Mouse (Mus musculus): ENCODE measurements around the gene Pdxdc1. TPM values are rescaled to one million over a fixed set of nuclear protein-coding genes. Genes with fewer than 3 reads are reported as not detected.

The Pdxdc1 gene
- polyA plus RNA-seq, 1 experiment from 2014 or later: 86.5 TPM

GRCm38 (mm10) chr16:13920093-13920492 lies 17.2 kb upstream of the Pdxdc1 start:
- 90% methylated on average over 5 of the region's 5 CpGs for WGBS
- no peak for DNase-seq (ENCODE audit: low spot score)
- Histone ChIP-seq H3K27me3 (ENCODE audit: low read depth, poor library complexity, severe bottlenecking) (no peaks in the 10 kb centered on the region), H3K36me3 (no peaks in the 10 kb centered on the region), H3K4me1 (no peaks in the 10 kb centered on the region), H3K4me3 (no peak overlapping the region), H3K27ac (no peak overlapping the region), H3K9me3 (replicated peaks) (no peaks in the 10 kb centered on the region)

DNA sequence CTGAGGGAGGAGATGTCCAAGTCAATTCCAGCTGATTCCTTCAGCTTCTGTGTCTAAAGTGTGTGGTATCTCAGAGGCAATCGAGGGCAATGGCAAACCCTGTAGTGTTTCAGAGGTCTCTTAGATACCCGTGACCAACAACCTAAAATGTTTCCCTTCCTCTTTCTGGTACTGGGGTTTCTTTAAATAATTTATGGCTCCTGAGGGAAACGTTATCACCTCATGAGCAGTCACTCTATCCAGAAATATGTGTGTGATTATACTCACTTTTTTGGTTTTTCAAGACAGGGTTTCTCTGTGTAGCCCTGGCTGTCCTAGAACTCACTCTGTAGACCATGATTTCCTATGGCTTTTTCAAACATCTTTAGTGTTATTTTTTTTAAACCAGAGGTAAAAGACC lies 4.4 kb upstream of the Pdxdc1 start:
- H3K4me1 ChIP-seq: 0 out of 2 replicates have a peak, but pooled peaks cover 3% of the 10 kb centered on the region
- no peaks in the 10 kb centered on the region for H3K36me3 ChIP-seq
- no peaks in the 10 kb centered on the region for H3K27me3 ChIP-seq (ENCODE audit: low read depth, poor library complexity, severe bottlenecking)
- H3K27ac ChIP-seq: no peak overlapping the region
- no peak overlapping the region for H3K4me3 ChIP-seq
- WGBS: 84% methylated on average over 3 of the region's 3 CpGs
- no peaks in the 10 kb centered on the region for H3K9me3 ChIP-seq (replicated peaks)
- no peak for DNase-seq (ENCODE audit: low spot score)

DNA sequence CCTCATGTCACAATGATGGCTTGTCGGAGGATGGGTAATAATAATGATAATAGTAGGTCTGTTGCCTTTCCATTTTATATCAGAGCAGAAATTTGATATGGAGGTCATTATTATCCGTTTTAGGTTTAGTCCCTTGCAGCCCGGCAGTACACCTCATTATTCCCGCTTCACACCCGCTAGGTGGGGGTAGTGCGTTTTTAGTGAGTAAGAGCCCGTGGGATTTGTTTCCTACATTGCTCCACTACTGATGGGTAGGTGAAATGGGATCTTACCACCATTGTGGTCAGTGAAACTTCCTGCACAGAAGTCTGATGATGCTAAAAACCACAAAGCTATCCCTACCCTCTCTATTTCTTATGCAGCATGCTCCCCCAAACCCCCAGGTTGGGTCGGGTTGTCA lies 557 bp upstream of the Pdxdc1 start:
- WGBS: 6% methylated on average over 8 of the region's 8 CpGs
- H3K27ac ChIP-seq: peak overlapping the region; percentile 90
- no peaks in the 10 kb centered on the region for H3K36me3 ChIP-seq
- H3K27me3 ChIP-seq (ENCODE audit: low read depth, poor library complexity, severe bottlenecking): no peaks in the 10 kb centered on the region
- no peaks in the 10 kb centered on the region for H3K9me3 ChIP-seq (replicated peaks)
- H3K4me3 ChIP-seq: peak overlapping the region; percentile 89
- H3K4me1 ChIP-seq: peaks cover 14% of the 10 kb centered on the region
- DNase-seq (ENCODE audit: low spot score): no peak

- no peak for DNase-seq (ENCODE audit: low spot score)
- Histone ChIP-seq H3K4me3 (peak overlapping the region; percentile 89), H3K27me3 (ENCODE audit: low read depth, poor library complexity, severe bottlenecking) (no peaks in the 10 kb centered on the region), H3K4me1 (peaks cover 14% of the 10 kb centered on the region), H3K9me3 (replicated peaks) (no peaks in the 10 kb centered on the region), H3K27ac (peak overlapping the region; percentile 90), H3K36me3 (no peaks in the 10 kb centered on the region)
- WGBS: under 1% methylated on average over 30 of the region's 30 CpGs
These were observed 517 bp downstream of the Pdxdc1 start for GRCm38 (mm10) chr16:13902397-13902831.

DNA sequence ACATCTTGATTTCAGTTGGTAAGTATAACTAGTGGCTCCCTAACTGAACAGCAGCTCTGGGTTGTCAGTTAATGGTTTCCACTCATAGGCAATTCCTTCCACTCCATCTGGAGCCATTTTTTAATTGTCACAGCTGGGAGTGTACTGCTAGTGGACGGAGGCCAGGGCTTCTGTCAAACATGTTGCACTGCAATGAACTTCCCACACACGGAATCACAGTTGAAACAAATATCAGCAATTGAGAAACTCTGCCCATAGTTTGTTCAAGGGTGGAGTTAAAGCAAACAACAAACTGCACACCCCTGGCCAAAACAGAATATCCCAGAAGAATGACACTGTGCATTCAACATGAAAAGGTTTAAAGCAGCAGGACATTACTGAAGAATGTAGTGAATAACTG lies 4.0 kb downstream of the Pdxdc1 start:
- H3K27me3 ChIP-seq (ENCODE audit: low read depth, poor library complexity, severe bottlenecking): no peaks in the 10 kb centered on the region
- H3K36me3 ChIP-seq: no peaks in the 10 kb centered on the region
- no peak overlapping the region for H3K27ac ChIP-seq
- DNase-seq (ENCODE audit: low spot score): no peak
- H3K4me1 ChIP-seq: peaks cover 24% of the 10 kb centered on the region
- no peak overlapping the region for H3K4me3 ChIP-seq
- H3K9me3 ChIP-seq (replicated peaks): no peaks in the 10 kb centered on the region
- 70% methylated on average over 2 of the region's 2 CpGs for WGBS

GRCm38 (mm10) chr16:13896357-13896756 lies 6.6 kb downstream of the Pdxdc1 start:
- WGBS: 89% methylated on average over 3 of the region's 3 CpGs
- Histone ChIP-seq H3K27ac (no peak overlapping the region), H3K4me3 (no peak overlapping the region), H3K4me1 (peaks cover 16% of the 10 kb centered on the region), H3K27me3 (ENCODE audit: low read depth, poor library complexity, severe bottlenecking) (no peaks in the 10 kb centered on the region), H3K36me3 (no peaks in the 10 kb centered on the region), H3K9me3 (replicated peaks) (no peaks in the 10 kb centered on the region)
- DNase-seq (ENCODE audit: low spot score): no peak

- DNase-seq (ENCODE audit: low spot score): no peak
- Histone ChIP-seq H3K4me1 (0 out of 2 replicates have a peak, but pooled peaks cover 15% of the 10 kb centered on the region), H3K27me3 (ENCODE audit: low read depth, poor library complexity, severe bottlenecking) (no peaks in the 10 kb centered on the region), H3K27ac (no peak overlapping the region), H3K4me3 (no peak overlapping the region), H3K9me3 (replicated peaks) (no peaks in the 10 kb centered on the region), H3K36me3 (no peaks in the 10 kb centered on the region)
- WGBS: 85% methylated on average over 3 of the region's 3 CpGs
These were observed 7.2 kb downstream of the Pdxdc1 start for GRCm38 (mm10) chr16:13895740-13896139.

DNA sequence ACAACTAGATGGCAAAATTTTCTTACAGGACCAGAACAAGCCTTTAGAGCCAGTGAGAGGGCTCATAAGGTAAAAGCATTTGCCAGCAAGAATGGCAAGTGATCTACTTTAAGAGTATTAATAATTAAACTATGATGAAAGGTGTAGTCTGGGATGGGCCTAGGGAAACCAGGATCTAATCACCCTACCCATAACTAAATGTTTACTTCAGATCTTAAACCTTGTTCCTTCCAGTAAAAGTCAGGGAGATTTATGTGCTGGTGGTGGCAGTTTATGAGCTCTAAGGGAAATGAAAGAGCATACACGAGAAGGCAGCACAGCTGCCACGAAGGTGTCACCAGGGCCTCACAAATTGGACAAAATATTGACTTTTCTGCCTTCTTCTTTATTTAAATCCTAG lies 8.8 kb downstream of the Pdxdc1 start:
- Histone ChIP-seq H3K4me3 (no peak overlapping the region), H3K9me3 (replicated peaks) (no peaks in the 10 kb centered on the region), H3K36me3 (no peaks in the 10 kb centered on the region), H3K27ac (no peak overlapping the region), H3K4me1 (0 out of 2 replicates have a peak, but pooled peaks cover 15% of the 10 kb centered on the region), H3K27me3 (ENCODE audit: low read depth, poor library complexity, severe bottlenecking) (no peaks in the 10 kb centered on the region)
- 56% methylated on average over 2 of the region's 2 CpGs for WGBS
- DNase-seq (ENCODE audit: low spot score): no peak

GRCm38 (mm10) chr16:13892850-13893249 lies 10.1 kb downstream of the Pdxdc1 start:
- no peaks in the 10 kb centered on the region for H3K9me3 ChIP-seq (replicated peaks)
- no peak overlapping the region for H3K4me3 ChIP-seq
- DNase-seq (ENCODE audit: low spot score): no peak
- H3K36me3 ChIP-seq: no peaks in the 10 kb centered on the region
- no peaks in the 10 kb centered on the region for H3K27me3 ChIP-seq (ENCODE audit: low read depth, poor library complexity, severe bottlenecking)
- 0 out of 2 replicates have a peak, but pooled peaks cover 15% of the 10 kb centered on the region for H3K4me1 ChIP-seq
- no peak overlapping the region for H3K27ac ChIP-seq

GRCm38 (mm10) chr16:13890449-13890848 lies 12.5 kb downstream of the Pdxdc1 start:
- no peaks in the 10 kb centered on the region for H3K27me3 ChIP-seq (ENCODE audit: low read depth, poor library complexity, severe bottlenecking)
- H3K4me1 ChIP-seq: 0 out of 2 replicates have a peak, but pooled peaks cover 15% of the 10 kb centered on the region
- no peak overlapping the region for H3K27ac ChIP-seq
- 72% methylated on average over 2 of the region's 2 CpGs for WGBS
- no peaks in the 10 kb centered on the region for H3K9me3 ChIP-seq (replicated peaks)
- no peak for DNase-seq (ENCODE audit: low spot score)
- no peak overlapping the region for H3K4me3 ChIP-seq
- H3K36me3 ChIP-seq: no peaks in the 10 kb centered on the region

DNA sequence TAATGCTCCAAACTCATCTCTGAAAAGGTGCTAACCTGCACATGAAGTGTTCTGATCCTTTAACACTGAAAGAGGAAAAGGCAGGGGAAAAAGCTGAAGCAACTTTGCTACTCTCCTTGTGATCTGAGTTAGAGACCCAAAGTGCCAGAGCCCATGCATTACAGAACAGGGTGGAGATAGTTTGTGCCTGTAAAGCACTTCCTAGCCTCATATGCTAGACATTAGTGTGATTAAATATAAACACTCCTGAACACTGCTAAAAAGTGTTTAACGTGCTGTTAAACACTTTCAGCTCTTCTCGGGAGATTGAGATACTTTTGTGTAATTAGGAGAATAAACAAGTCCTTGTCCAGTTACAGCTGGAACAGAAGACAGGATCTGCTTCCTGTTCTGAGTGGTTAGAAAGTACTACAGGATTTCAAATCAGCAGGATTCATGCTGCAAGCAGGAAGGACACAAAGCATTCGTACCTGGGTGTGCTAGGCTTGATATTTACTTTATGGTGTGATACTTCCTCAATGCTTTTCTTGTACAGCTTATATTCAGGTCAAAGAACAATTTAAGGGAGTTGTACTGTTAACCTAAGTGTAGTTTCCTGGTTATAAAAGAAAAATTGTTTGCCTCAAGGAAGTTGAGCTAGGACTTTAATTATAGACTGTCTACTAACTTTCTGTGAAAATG lies 19.7 kb downstream of the Pdxdc1 start:
- Histone ChIP-seq H3K9me3 (replicated peaks) (no peaks in the 10 kb centered on the region), H3K4me1 (no peaks in the 10 kb centered on the region), H3K27ac (no peak overlapping the region), H3K4me3 (no peak overlapping the region), H3K36me3 (peaks cover 14% of the 10 kb centered on the region), H3K27me3 (ENCODE audit: low read depth, poor library complexity, severe bottlenecking) (no peaks in the 10 kb centered on the region)
- WGBS: 52% methylated on average over 3 of the region's 3 CpGs
- no peak for DNase-seq (ENCODE audit: low spot score)

DNA sequence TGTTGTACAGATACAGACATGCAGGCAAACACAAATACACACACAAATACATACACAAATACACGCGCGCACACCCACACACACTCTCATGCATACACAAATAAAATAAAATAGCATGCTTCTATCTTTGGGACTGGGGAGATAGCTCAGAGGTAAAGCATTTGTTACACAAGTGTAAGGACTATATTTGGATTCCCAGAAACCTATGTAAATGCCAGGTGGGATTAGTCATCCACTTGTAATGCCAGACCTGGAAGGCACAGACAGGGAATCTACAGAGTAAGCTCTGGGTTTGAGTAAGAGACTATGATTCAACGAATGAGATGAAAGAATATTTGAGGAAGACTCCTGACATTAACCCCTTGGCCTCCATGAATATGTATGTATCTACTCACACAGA lies 27.4 kb downstream of the Pdxdc1 start:
- DNase-seq (ENCODE audit: low spot score): no peak
- Histone ChIP-seq H3K4me3 (no peak overlapping the region), H3K36me3 (peaks cover 62% of the 10 kb centered on the region), H3K27me3 (ENCODE audit: low read depth, poor library complexity, severe bottlenecking) (no peaks in the 10 kb centered on the region), H3K9me3 (replicated peaks) (no peaks in the 10 kb centered on the region), H3K4me1 (no peaks in the 10 kb centered on the region), H3K27ac (no peak overlapping the region)
- 92% methylated on average over 4 of the region's 4 CpGs for WGBS

GRCm38 (mm10) chr16:13867910-13868514 lies 34.9 kb downstream of the Pdxdc1 start:
- Histone ChIP-seq H3K9me3 (replicated peaks) (no peaks in the 10 kb centered on the region), H3K27ac (peak overlapping the region; percentile 81), H3K36me3 (peaks cover 40% of the 10 kb centered on the region), H3K4me1 (peaks cover 8% of the 10 kb centered on the region), H3K4me3 (peak overlapping the region; percentile 52), H3K27me3 (ENCODE audit: low read depth, poor library complexity, severe bottlenecking) (no peaks in the 10 kb centered on the region)
- WGBS: 9% methylated on average over 42 of the region's 42 CpGs
- peak; percentile 51 for DNase-seq (ENCODE audit: low spot score)

Measured in limb, embryonic 10.5 days (tissue).